Mouse (Mus musculus) neural tube, embryonic 12.5 days (tissue): Measurements from ENCODE around the gene Dand5. TPM values are rescaled to one million over a fixed set of nuclear protein-coding genes. Genes with fewer than 3 reads are reported as not detected.
A peak's percentile ranks its signal among the peaks of the same experiment; 100 is the strongest.

Source experiments
- ATAC-seq: fragments of 200-750 bp; cut with Nextera tagmentation; 2 replicates; pipeline ENCODE4 v1.8.0; 2017; ENCODE audit warnings: low read depth, mild to moderate bottlenecking, moderate TSS enrichment, moderate library complexity; ENCODE audit not compliant: low FRiP score
- H3K27ac ChIP-seq: fragments of 300-500 bp; sonication (generic); 2 replicates; pipeline ENCODE4 v1.5.1; 2016
- H3K27me3 ChIP-seq: fragments of 300-500 bp; sonication (generic); replicated peaks from 2 replicates; pipeline ENCODE4 v1.6.1; 2016; ENCODE audit warnings: mild to moderate bottlenecking
- H3K36me3 ChIP-seq: fragments of 300-500 bp; sonication (generic); 2 replicates; pipeline ENCODE4 v1.6.1; 2016; ENCODE audit warnings: mild to moderate bottlenecking
- H3K4me1 ChIP-seq: fragments of 300-500 bp; sonication (generic); 2 replicates; pipeline ENCODE4 v1.6.1; 2016
- H3K4me2 ChIP-seq: fragments of 300-500 bp; sonication (generic); replicated peaks from 2 replicates; pipeline ENCODE4 v1.6.1; 2016; ENCODE audit warnings: mild to moderate bottlenecking
- H3K4me3 ChIP-seq: fragments of 300-500 bp; sonication (generic); 2 replicates; pipeline ENCODE4 v1.5.1; 2016
- H3K9ac ChIP-seq: fragments of 300-500 bp; sonication (generic); 2 replicates; pipeline ENCODE4 v1.6.1; 2016; ENCODE audit warnings: mild to moderate bottlenecking
- H3K9me3 ChIP-seq: fragments of 300-500 bp; sonication (generic); 2 replicates; pipeline ENCODE4 v1.6.1; 2016; ENCODE audit warnings: mild to moderate bottlenecking
- WGBS: fragments of 180-500 bp; shearing (Covaris S2); methylation state at CpG from one replicate; pipeline ENCODE4 v1.1.7; 2016; 5-methylcytosine and 5-hydroxymethylcytosine counted together
- polyA plus RNA-seq: library from polyadenylated mRNA; unstranded; fragments of >200 nt; fragmentation: Nextera tagmentation; extraction: Ambion mirVana; gene quantifications from 2 replicates; pipeline ENCODE4 v1.2.1, GENCODE M21; 2016

The Dand5 gene
- polyA plus RNA-seq, 1 experiment from 2014 or later: 6.5 TPM

DNA sequence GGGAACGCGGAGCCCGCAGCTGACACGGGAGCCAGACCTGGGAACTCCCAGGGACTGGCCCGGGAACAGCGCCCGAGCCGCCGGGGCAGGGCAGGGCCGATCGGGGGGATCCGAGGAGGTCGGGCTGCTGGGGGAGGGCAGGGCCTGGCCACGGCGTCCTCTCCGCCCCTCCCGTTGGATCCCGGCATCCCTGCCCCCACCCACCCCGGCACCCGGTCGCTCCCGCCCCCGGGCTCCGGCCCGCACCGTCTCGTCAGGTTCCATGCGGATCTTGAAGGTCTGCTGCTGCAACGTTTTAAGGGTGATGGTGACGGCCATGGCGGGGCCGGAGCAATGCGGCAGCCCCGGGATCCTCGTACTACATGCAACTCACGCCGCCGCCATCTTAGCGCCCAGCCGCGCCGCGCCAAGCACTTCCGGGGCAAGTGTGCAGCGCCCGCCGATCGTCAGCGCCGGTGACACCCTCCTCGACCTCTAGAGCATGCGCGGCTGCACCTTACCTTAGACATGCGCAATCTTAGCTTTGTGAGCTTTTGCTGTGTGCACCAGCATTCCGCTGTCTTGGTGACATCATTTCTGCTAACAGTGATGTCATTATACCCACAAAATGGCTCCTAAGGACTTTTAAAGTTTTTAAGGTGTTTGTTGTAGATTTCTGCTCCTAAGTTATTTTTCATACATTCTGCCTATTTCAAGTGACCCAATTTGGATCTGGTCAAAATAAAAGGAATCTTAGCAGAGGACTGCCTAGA is 17.8 kb upstream of the Dand5 start, which contains the start of gene Rad23a:
Rad23a (minus strand) TSS at position 418 of the 752 bp plus-strand sequence.
- Histone ChIP-seq H3K4me2 (peak within 1 kb of the TSS; percentile 67), H3K4me3 (peak within 1 kb of the TSS; percentile 87), H3K9me3 (no peaks in the 10 kb centered on the region), H3K27ac (peak within 1 kb of the TSS; percentile 82; the same call in 1 of the 2 replicates), H3K36me3 (peaks cover 75% of the 10 kb centered on the region), H3K27me3 (no peaks in the 10 kb centered on the region), H3K4me1 (peaks cover 51% of the 10 kb centered on the region), H3K9ac (peak within 1 kb of the TSS; percentile 89)
- ATAC-seq: peak; percentile 95
- under 1% methylated on average over 55 of the region's 55 CpGs for WGBS

GRCm38 (mm10) chr8:84839875-84840247 is 17.2 kb upstream of the Dand5 start:
- ATAC-seq: no peak
- peak overlapping the region; percentile 67 for H3K4me2 ChIP-seq
- 4% methylated on average over 7 of the region's 7 CpGs for WGBS
- H3K27me3 ChIP-seq: no peaks in the 10 kb centered on the region
- peak overlapping the region; percentile 87 for H3K4me3 ChIP-seq
- H3K9ac ChIP-seq: peak overlapping the region; percentile 89
- H3K9me3 ChIP-seq: no peaks in the 10 kb centered on the region
- H3K36me3 ChIP-seq: peaks cover 77% of the 10 kb centered on the region
- peak overlapping the region; percentile 82; the same call in 1 of the 2 replicates for H3K27ac ChIP-seq
- H3K4me1 ChIP-seq: peaks cover 46% of the 10 kb centered on the region

- H3K27me3 ChIP-seq: no peaks in the 10 kb centered on the region
- peaks cover 41% of the 10 kb centered on the region for H3K4me1 ChIP-seq
- H3K4me2 ChIP-seq: peak overlapping the region; percentile 67
- no peak overlapping the region for H3K27ac ChIP-seq
- peaks cover 77% of the 10 kb centered on the region for H3K36me3 ChIP-seq
- no peak for ATAC-seq
- no peaks in the 10 kb centered on the region for H3K9me3 ChIP-seq
- no peak overlapping the region for H3K9ac ChIP-seq
- H3K4me3 ChIP-seq: peak overlapping the region; percentile 87
- WGBS: 97% methylated on average over 2 of the region's 2 CpGs
Observed at GRCm38 (mm10) chr8:84839411-84839810, 16.8 kb upstream of the Dand5 start.

GRCm38 (mm10) chr8:84838513-84838912 is 15.9 kb upstream of the Dand5 start:
- Histone ChIP-seq H3K4me1 (peaks cover 35% of the 10 kb centered on the region), H3K9me3 (no peaks in the 10 kb centered on the region), H3K27ac (no peak overlapping the region), H3K36me3 (peaks cover 75% of the 10 kb centered on the region), H3K27me3 (no peaks in the 10 kb centered on the region), H3K4me3 (no peak overlapping the region), H3K4me2 (no peak overlapping the region), H3K9ac (no peak overlapping the region)
- no peak for ATAC-seq
- WGBS: 92% methylated on average over 5 of the region's 5 CpGs

- H3K9me3 ChIP-seq: no peaks in the 10 kb centered on the region
- 0 out of 2 replicates have a peak overlapping the region, but pooled peaks have one; percentile 16 for H3K4me2 ChIP-seq
- H3K9ac ChIP-seq: no peak overlapping the region
- peaks cover 69% of the 10 kb centered on the region for H3K36me3 ChIP-seq
- 80% methylated on average over 15 of the region's 15 CpGs for WGBS
- H3K27me3 ChIP-seq: no peaks in the 10 kb centered on the region
- no peak for ATAC-seq
- H3K4me1 ChIP-seq: peaks cover 38% of the 10 kb centered on the region
- H3K27ac ChIP-seq: no peak overlapping the region
- H3K4me3 ChIP-seq: 0 out of 2 replicates have a peak overlapping the region, but pooled peaks have one; percentile 1
Observed at GRCm38 (mm10) chr8:84837912-84838470, 15.4 kb upstream of the Dand5 start.

DNA sequence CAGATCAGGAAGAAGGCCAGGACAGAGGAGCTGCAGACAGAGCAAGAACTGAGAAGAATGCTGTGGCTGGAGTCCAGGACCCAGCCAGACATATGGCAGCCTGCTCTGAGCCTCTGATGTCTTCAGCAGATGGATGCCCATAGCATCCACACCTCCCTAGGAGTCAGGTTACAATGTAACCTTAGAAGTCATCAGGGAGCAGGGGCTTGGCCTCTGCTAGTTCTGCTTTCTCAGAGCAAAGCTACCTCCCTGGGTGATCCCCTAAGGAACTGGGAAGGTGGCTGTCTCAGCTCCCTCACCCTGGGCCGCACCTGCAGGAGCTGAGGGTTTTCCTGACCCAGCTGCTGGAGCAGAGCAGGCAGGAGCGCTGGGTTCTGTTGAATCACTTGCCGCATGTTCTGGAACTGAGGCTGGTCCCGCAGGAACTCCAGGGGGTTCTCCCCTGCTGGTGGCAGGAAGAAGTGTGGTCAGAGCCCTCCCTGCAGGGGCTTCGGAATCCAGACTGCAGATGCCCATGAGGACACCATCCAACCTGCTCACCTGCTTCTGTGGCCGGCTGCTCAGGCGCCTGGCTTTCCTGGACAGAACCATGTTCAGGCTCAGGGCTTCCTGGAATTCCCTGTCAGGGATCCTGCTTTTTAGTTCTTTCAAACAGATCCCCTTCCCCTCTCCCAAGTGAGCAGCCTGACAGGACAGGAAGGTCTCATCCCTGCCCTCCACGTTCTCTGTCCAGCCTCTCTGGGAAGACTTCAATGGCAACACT is 14.7 kb upstream of the Dand5 start:
- H3K27ac ChIP-seq: no peak overlapping the region

GRCm38 (mm10) chr8:84834866-84835855 is 12.5 kb upstream of the Dand5 start:
- H3K9ac ChIP-seq: no peak overlapping the region
- WGBS: 79% methylated on average over 10 of the region's 10 CpGs
- H3K27ac ChIP-seq: no peak overlapping the region
- H3K4me1 ChIP-seq: peaks cover 38% of the 10 kb centered on the region
- no peak overlapping the region for H3K4me3 ChIP-seq
- H3K9me3 ChIP-seq: no peaks in the 10 kb centered on the region
- H3K27me3 ChIP-seq: no peaks in the 10 kb centered on the region
- H3K36me3 ChIP-seq: peaks cover 50% of the 10 kb centered on the region
- no peak for ATAC-seq
- no peak overlapping the region for H3K4me2 ChIP-seq

More for the DNA sequence above, 14.7 kb upstream of the Dand5 start:
- Histone ChIP-seq H3K4me3 (0 out of 2 replicates have a peak overlapping the region, but pooled peaks have one; percentile 1), H3K4me2 (0 out of 2 replicates have a peak overlapping the region, but pooled peaks have one; percentile 16), H3K4me1 (peaks cover 38% of the 10 kb centered on the region), H3K9ac (no peak overlapping the region), H3K9me3 (no peaks in the 10 kb centered on the region), H3K36me3 (peaks cover 63% of the 10 kb centered on the region), H3K27me3 (no peaks in the 10 kb centered on the region)
- no peak for ATAC-seq
- 58% methylated on average over 8 of the region's 8 CpGs for WGBS

DNA sequence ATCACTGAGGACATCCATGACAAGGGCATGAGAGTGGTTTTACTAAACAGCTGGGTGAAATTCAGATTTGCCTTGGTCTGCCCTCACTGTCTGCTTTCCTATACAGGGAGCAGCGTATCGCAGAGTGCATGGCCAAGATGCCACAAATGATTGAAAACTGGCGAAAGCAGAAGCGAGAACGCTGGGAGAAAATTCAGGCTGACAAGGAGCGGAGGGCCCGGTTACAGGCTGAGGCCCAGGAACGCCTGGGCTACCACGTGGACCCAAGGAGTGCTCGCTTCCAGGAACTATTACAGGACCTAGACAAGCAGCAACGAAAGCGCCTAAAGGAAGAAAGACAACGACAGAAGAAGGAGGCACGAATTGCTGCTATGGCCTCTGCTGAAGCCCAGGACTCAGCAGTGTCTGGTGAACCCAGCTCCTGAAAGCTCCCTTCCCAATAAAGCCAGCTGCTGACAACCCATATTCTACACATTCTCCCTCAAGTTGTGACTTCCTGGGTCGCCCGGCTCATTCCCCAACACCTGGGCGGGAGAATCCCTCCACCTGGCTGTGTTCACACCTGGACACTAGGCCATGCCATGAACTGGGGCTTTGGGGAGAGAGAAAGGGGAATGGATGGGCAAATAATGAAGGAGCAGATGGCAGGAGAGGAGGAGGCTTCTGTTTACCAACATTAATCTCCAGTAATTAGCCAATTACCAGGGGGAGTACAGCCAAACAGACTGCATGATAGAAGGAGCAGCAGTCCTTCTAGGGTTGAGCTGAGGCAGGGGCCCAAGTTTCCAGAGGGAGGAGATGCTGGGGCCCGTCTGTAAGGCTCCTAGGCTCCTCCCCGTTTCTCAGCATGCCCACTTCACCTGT is 11.6 kb upstream of the Dand5 start:
- H3K27ac ChIP-seq: no peak overlapping the region; the same call in 1 of the 2 replicates
- H3K4me1 ChIP-seq: peaks cover 32% of the 10 kb centered on the region
- peaks cover 50% of the 10 kb centered on the region for H3K36me3 ChIP-seq

DNA sequence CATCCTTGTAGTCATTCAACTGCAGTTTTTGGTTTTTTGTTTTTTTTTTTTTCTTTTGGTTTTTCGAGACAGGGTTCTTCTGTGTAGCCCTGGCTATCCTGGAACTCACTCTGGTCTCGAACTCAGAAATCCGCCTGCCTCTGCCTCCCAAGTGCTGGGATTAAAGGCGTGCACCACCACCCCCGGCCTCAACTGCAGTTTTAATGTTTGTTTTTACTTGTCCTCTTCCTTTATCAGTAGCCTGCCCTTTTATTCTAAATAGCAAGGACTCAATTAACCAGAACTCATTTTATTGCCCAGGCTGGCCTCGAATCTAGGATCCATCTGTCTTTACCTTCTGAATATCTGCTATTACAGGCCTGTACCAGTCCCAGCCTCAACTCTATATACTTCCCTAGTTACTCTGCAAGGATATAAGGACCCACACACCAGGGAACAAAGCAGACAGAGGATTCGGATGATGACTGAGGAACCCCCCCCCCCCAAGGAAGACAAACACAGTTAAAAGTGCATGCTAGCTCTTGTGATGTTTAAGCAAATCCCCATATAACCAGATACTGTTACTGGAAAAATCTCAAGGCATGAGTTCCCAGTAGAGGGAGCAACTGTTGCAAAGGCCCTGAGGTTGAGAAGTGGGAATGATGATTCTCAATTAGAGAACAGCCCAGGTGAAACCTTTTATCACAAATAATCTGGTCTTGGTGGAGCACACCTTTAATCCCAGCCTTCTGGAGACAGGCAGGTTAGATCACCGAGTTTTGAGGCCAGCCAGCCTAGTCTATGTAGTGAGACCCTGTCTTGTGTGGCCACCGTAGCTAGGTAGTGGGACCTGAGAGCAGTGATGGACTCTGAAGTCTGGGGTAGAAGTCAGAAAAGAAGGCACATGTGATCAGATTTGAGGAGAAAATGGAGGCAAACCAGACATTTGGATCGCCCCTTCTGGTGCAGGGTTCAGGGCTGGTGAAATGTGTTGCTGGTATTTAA is 10.4 kb upstream of the Dand5 start:
- no peaks in the 10 kb centered on the region for H3K27me3 ChIP-seq
- 60% methylated on average over 10 of the region's 10 CpGs for WGBS
- peak overlapping the region; percentile 62 for H3K4me2 ChIP-seq
- peaks cover 24% of the 10 kb centered on the region for H3K4me1 ChIP-seq
- no peaks in the 10 kb centered on the region for H3K9me3 ChIP-seq
- ATAC-seq: no peak
- H3K4me3 ChIP-seq: peak overlapping the region; percentile 81
- H3K9ac ChIP-seq: peak overlapping the region; percentile 93
- H3K27ac ChIP-seq: no peak overlapping the region
- H3K36me3 ChIP-seq: peaks cover 41% of the 10 kb centered on the region

More for the DNA sequence above, 11.6 kb upstream of the Dand5 start:
- Histone ChIP-seq H3K4me2 (no peak overlapping the region), H3K9me3 (no peaks in the 10 kb centered on the region), H3K27me3 (no peaks in the 10 kb centered on the region), H3K4me3 (no peak overlapping the region), H3K9ac (no peak overlapping the region)
- WGBS: 89% methylated on average over 19 of the region's 19 CpGs
- ATAC-seq: no peak
